Mouse (Mus musculus): ENCODE results near the gene Ticam1. TPM values are rescaled to one million over a fixed set of nuclear protein-coding genes. Genes with fewer than 3 reads are reported as not detected.

Gene Ticam1
- polyA plus RNA-seq, 1 experiment from 2014 or later = 7.3 TPM

- no peaks in the 10 kb centered on the region for H3K9me3 ChIP-seq (ENCODE audit: low read length)
- H3K4me2 ChIP-seq (replicated peaks; ENCODE audit: low read depth, low read length) = peak overlapping the region; percentile 98
- peak overlapping the region; percentile 74 for H3K4me3 ChIP-seq (ENCODE audit: low read length)
- H3K4me1 ChIP-seq (ENCODE audit: insufficient read depth, low read length) = peaks cover 52% of the 10 kb centered on the region
- peak overlapping the region; percentile 93 for H3K27ac ChIP-seq (ENCODE audit: low read length)
- under 1% methylated on average over 67 of the region's 68 CpGs for WGBS
- H3K9ac ChIP-seq (replicated peaks; ENCODE audit: low read length) = peak overlapping the region; percentile 79
- H3K36me3 ChIP-seq (ENCODE audit: insufficient read depth, low read length) = peaks cover 27% of the 10 kb centered on the region
- peak; percentile 87 for ATAC-seq (ENCODE audit: low FRiP score, low TSS enrichment)
- no peaks in the 10 kb centered on the region for H3K27me3 ChIP-seq (ENCODE audit: insufficient read depth, low read length)
Measured at GRCm38 (mm10) chr17:56303847-56304586, 27.4 kb upstream of the Ticam1 start.

- under 1% methylated on average over 43 of the region's 43 CpGs for WGBS
- peak; percentile 82 for ATAC-seq (ENCODE audit: low FRiP score, low TSS enrichment)
- Histone ChIP-seq H3K36me3 (ENCODE audit: insufficient read depth, low read length) (peaks cover 20% of the 10 kb centered on the region; the same call in 1 of the 2 replicates), H3K4me3 (ENCODE audit: low read length) (peak within 1 kb of the TSS; percentile 74), H3K9me3 (ENCODE audit: low read length) (no peaks in the 10 kb centered on the region), H3K27me3 (ENCODE audit: insufficient read depth, low read length) (no peaks in the 10 kb centered on the region), H3K9ac (replicated peaks; ENCODE audit: low read length) (peak within 1 kb of the TSS; percentile 79), H3K4me2 (replicated peaks; ENCODE audit: low read depth, low read length) (peak within 1 kb of the TSS; percentile 98), H3K27ac (ENCODE audit: low read length) (peak within 1 kb of the TSS; percentile 93), H3K4me1 (ENCODE audit: insufficient read depth, low read length) (peaks cover 44% of the 10 kb centered on the region)
Measured at GRCm38 (mm10) chr17:56303160-56303846, 26.7 kb upstream of the Ticam1 start, which contains the start of gene Uhrf1. Uhrf1 (plus strand) TSS chr17:56303321.

DNA sequence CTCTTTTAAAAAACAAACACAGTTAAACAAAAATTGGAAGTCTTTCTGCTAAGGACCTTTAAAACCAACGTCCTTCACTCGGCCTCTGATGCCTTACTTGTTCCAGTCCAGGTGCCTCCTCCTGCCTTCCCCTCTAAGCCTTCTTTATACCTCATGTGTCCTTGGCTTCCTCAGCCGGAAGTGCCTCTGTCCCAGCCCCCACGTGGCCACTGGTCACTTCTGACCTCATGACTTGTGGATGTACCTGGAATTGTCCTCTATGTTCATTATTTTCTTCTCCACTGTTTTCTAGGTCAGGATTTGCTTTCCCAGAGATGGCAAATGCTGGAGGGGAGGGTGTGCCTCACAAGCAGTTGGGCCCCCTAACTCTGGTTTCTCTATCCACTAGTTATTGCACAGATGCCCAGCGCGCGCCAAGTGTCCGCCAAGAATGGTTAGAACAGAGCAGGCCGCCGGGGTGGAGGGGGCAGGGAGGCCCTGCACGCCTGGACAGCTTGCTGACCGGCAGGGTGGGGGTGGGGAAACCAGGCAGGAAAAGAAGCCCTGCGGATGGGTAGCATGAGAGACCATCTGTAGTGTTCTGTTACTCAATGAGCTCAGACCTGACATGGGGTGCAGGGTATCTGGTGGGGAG lies 25.9 kb upstream of the Ticam1 start:
- no peaks in the 10 kb centered on the region for H3K27me3 ChIP-seq (ENCODE audit: insufficient read depth, low read length)
- ATAC-seq (ENCODE audit: low FRiP score, low TSS enrichment) = peak; percentile 59
- H3K9ac ChIP-seq (replicated peaks; ENCODE audit: low read length) = peak overlapping the region; percentile 50
- peak overlapping the region; percentile 74; the same call in 1 of the 2 replicates for H3K4me3 ChIP-seq (ENCODE audit: low read length)
- peaks cover 12% of the 10 kb centered on the region; the same call in 1 of the 2 replicates for H3K36me3 ChIP-seq (ENCODE audit: insufficient read depth, low read length)
- peak overlapping the region; percentile 98 for H3K4me2 ChIP-seq (replicated peaks; ENCODE audit: low read depth, low read length)
- peaks cover 36% of the 10 kb centered on the region for H3K4me1 ChIP-seq (ENCODE audit: insufficient read depth, low read length)
- 17% methylated on average over 13 of the region's 13 CpGs for WGBS
- no peaks in the 10 kb centered on the region for H3K9me3 ChIP-seq (ENCODE audit: low read length)
- H3K27ac ChIP-seq (ENCODE audit: low read length) = peak overlapping the region; percentile 93

DNA sequence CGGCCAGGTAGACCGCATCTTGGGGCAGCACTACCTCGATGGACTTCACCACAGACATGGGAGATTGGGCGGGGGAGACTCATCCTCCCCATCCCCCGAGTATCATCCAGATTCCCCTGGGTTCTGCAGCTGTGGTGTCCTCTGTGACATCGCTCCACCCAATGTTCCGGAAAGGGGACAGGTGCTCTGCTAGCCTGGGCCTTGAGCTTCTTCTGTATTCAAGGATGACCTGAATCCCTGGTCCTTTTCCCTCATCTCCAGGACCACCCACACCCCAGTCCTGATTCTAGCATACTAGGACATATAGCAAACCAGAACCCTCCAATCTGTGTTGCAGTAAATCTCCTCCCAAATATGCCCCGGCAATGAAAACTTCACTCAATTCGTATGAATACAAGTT lies 23.6 kb upstream of the Ticam1 start, which contains the start of gene Arrdc5:
Gene Arrdc5, minus strand, starts transcription at position 101 of the 400 bp plus-strand sequence.
- Histone ChIP-seq H3K27ac (ENCODE audit: low read length) (no peak within 1 kb of the TSS), H3K9me3 (ENCODE audit: low read length) (no peaks in the 10 kb centered on the region), H3K4me1 (ENCODE audit: insufficient read depth, low read length) (peaks cover 13% of the 10 kb centered on the region), H3K36me3 (ENCODE audit: insufficient read depth, low read length) (no peaks in the 10 kb centered on the region), H3K27me3 (ENCODE audit: insufficient read depth, low read length) (no peaks in the 10 kb centered on the region), H3K4me2 (replicated peaks; ENCODE audit: low read depth, low read length) (no peak within 1 kb of the TSS), H3K9ac (replicated peaks; ENCODE audit: low read length) (no peak within 1 kb of the TSS), H3K4me3 (ENCODE audit: low read length) (no peak within 1 kb of the TSS)
- no peak for ATAC-seq (ENCODE audit: low FRiP score, low TSS enrichment)
- WGBS = 88% methylated on average over 9 of the region's 9 CpGs

DNA sequence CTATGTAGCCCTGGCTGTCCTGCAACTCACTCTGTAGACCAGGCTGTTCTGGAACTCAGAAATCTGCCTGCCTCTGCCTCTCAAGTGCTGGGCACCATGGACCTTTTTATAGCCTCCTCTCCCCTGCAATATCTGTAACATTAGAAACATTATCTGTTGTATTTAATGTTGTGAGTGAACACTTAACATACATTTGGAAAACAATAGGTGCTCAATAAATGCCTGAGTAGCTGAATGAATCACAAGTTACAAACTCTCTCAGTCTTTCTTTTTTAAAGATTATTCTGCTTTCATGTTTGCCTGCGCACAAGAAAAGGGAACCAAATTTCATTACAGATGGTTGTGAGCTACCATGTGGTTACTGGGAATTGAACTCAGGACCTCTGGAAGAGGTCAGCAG lies 21.7 kb upstream of the Ticam1 start:
- no peak overlapping the region for H3K27ac ChIP-seq (ENCODE audit: low read length)
- H3K9me3 ChIP-seq (ENCODE audit: low read length) = no peaks in the 10 kb centered on the region
- no peak overlapping the region for H3K9ac ChIP-seq (replicated peaks; ENCODE audit: low read length)
- no peaks in the 10 kb centered on the region for H3K27me3 ChIP-seq (ENCODE audit: insufficient read depth, low read length)
- H3K4me3 ChIP-seq (ENCODE audit: low read length) = no peak overlapping the region
- H3K36me3 ChIP-seq (ENCODE audit: insufficient read depth, low read length) = no peaks in the 10 kb centered on the region
- 100% methylated on average over 1 of the region's 1 CpGs for whole genome bisulfite sequencing
- H3K4me2 ChIP-seq (replicated peaks; ENCODE audit: low read depth, low read length) = no peak overlapping the region
- no peak for ATAC-seq (ENCODE audit: low FRiP score, low TSS enrichment)
- H3K4me1 ChIP-seq (ENCODE audit: insufficient read depth, low read length) = peaks cover 7% of the 10 kb centered on the region

DNA sequence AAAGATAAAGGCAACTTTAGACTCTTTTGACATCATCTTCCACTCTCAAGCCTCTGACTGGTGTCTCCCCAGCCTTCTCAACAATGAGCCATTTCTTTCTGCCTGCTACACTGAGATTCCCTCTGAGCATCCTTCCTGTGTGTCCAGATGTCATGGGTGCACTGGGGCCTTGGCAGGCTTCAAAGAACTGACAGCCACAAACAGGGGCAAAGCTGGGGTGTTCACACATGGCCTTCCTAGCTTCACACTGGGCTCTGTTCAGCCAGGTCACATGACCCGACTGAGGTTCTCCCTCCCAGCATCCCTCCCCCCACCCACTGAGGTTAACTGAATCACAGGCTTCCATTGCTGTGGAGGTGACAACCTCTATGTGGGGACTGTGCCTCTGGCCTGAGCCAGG lies 19.6 kb upstream of the Ticam1 start:
- WGBS = 63% methylated on average over 1 of the region's 1 CpGs
- H3K4me3 ChIP-seq (ENCODE audit: low read length) = no peak overlapping the region
- no peaks in the 10 kb centered on the region for H3K27me3 ChIP-seq (ENCODE audit: insufficient read depth, low read length)
- no peak overlapping the region for H3K4me2 ChIP-seq (replicated peaks; ENCODE audit: low read depth, low read length)
- ATAC-seq (ENCODE audit: low FRiP score, low TSS enrichment) = no peak
- H3K4me1 ChIP-seq (ENCODE audit: insufficient read depth, low read length) = peaks cover 15% of the 10 kb centered on the region
- no peak overlapping the region for H3K9ac ChIP-seq (replicated peaks; ENCODE audit: low read length)
- no peaks in the 10 kb centered on the region for H3K9me3 ChIP-seq (ENCODE audit: low read length)
- H3K36me3 ChIP-seq (ENCODE audit: insufficient read depth, low read length) = no peaks in the 10 kb centered on the region
- no peak overlapping the region for H3K27ac ChIP-seq (ENCODE audit: low read length)

GRCm38 (mm10) chr17:56294241-56294640 lies 17.7 kb upstream of the Ticam1 start:
- WGBS = 92% methylated on average over 19 of the region's 19 CpGs

GRCm38 (mm10) chr17:56293291-56293690 lies 16.7 kb upstream of the Ticam1 start:
- ATAC-seq (ENCODE audit: low FRiP score, low TSS enrichment) = no peak
- WGBS = 90% methylated on average over 1 of the region's 1 CpGs
- Histone ChIP-seq H3K27ac (ENCODE audit: low read length) (no peak overlapping the region), H3K9ac (replicated peaks; ENCODE audit: low read length) (no peak overlapping the region), H3K36me3 (ENCODE audit: insufficient read depth, low read length) (no peaks in the 10 kb centered on the region), H3K4me2 (replicated peaks; ENCODE audit: low read depth, low read length) (no peak overlapping the region), H3K4me1 (ENCODE audit: insufficient read depth, low read length) (peaks cover 35% of the 10 kb centered on the region), H3K27me3 (ENCODE audit: insufficient read depth, low read length) (no peaks in the 10 kb centered on the region), H3K9me3 (ENCODE audit: low read length) (no peaks in the 10 kb centered on the region), H3K4me3 (ENCODE audit: low read length) (no peak overlapping the region)

More at GRCm38 (mm10) chr17:56294241-56294640, 17.7 kb upstream of the Ticam1 start:
- H3K27me3 ChIP-seq (ENCODE audit: insufficient read depth, low read length) = no peaks in the 10 kb centered on the region
- 0 out of 2 replicates have a peak overlapping the region, but pooled peaks have one; percentile 13 for H3K9ac ChIP-seq (replicated peaks; ENCODE audit: low read length)
- no peak overlapping the region for H3K4me3 ChIP-seq (ENCODE audit: low read length)
- H3K4me1 ChIP-seq (ENCODE audit: insufficient read depth, low read length) = peaks cover 25% of the 10 kb centered on the region
- H3K9me3 ChIP-seq (ENCODE audit: low read length) = no peaks in the 10 kb centered on the region
- no peak overlapping the region for H3K27ac ChIP-seq (ENCODE audit: low read length)
- no peak overlapping the region for H3K4me2 ChIP-seq (replicated peaks; ENCODE audit: low read depth, low read length)
- H3K36me3 ChIP-seq (ENCODE audit: insufficient read depth, low read length) = no peaks in the 10 kb centered on the region
- ATAC-seq (ENCODE audit: low FRiP score, low TSS enrichment) = no peak

DNA sequence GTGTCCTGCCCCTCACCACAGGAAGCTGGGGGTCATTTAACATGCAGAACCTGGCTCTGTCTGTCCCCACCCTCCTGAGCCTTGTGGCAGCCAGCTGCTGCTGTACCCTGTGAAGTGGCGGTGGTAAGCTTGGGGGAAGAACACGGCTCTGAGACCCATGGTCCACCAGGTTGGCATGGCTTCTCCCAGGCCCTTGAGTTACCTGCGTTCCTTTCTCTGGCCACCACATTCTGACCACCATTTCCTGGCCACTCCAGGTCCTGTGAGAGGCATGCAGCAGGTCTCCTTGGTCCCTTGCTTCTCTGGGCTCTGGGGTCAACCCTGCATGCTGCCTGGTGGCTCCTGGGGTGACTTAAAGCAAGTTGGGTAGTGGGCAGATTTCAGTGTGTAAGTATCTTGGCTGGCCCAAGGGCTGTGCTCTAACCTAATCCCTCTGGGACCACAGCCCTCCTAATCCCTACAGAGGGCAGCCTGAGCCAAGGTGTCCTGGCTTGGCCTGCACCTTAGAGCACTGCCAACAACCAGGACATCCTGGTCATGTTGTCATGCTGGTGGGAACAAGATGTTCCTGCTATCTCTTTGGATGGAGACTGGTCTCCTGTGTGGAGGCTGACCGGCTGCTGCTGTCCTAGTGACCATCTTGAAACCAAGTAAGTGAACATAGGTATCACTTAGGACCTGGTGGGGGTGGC lies 16.1 kb upstream of the Ticam1 start, which contains the start of gene Plin3:
Gene Plin3, minus strand, starts transcription at position 343 of the 692 bp plus-strand sequence.
- Histone ChIP-seq H3K4me2 (replicated peaks; ENCODE audit: low read depth, low read length) (no peak within 1 kb of the TSS), H3K4me3 (ENCODE audit: low read length) (no peak within 1 kb of the TSS), H3K9ac (replicated peaks; ENCODE audit: low read length) (peak within 1 kb of the TSS; percentile 49), H3K27me3 (ENCODE audit: insufficient read depth, low read length) (no peaks in the 10 kb centered on the region), H3K9me3 (ENCODE audit: low read length) (no peaks in the 10 kb centered on the region), H3K36me3 (ENCODE audit: insufficient read depth, low read length) (no peaks in the 10 kb centered on the region), H3K4me1 (ENCODE audit: insufficient read depth, low read length) (peaks cover 41% of the 10 kb centered on the region), H3K27ac (ENCODE audit: low read length) (peak within 1 kb of the TSS; percentile 98)
- ATAC-seq (ENCODE audit: low FRiP score, low TSS enrichment) = no peak
- 71% methylated on average over 4 of the region's 4 CpGs for WGBS

Data from kidney, embryonic 16.5 days (tissue).